Mouse (Mus musculus) limb, embryonic 12.5 days (tissue): Measurements from ENCODE around the gene Asb10. TPM values are rescaled to one million over a fixed set of nuclear protein-coding genes. Genes with fewer than 3 reads are reported as not detected.

ENCODE experiments used
- ATAC-seq: fragments of 200-750 bp; cut with Nextera tagmentation; 2 replicates; pipeline ENCODE4 v1.8.0; 2017; ENCODE audit warnings: low read depth, moderate TSS enrichment; ENCODE audit not compliant: insufficient number of reproducible peaks, insufficient read depth, low FRiP score, low TSS enrichment
- H3K27ac ChIP-seq: fragments of 300-500 bp; sonication (generic); 2 replicates; pipeline ENCODE4 v1.5.1; 2016; ENCODE audit warnings: mild to moderate bottlenecking, moderate library complexity
- H3K27me3 ChIP-seq: fragments of 300-500 bp; sonication (generic); 2 replicates; pipeline ENCODE4 v1.6.1; 2016; ENCODE audit warnings: mild to moderate bottlenecking, moderate library complexity
- H3K36me3 ChIP-seq: fragments of 300-500 bp; sonication (generic); 2 replicates; pipeline ENCODE4 v1.6.1; 2016; ENCODE audit warnings: mild to moderate bottlenecking, moderate library complexity
- H3K4me1 ChIP-seq: fragments of 300-500 bp; sonication (generic); replicated peaks from 2 replicates; pipeline ENCODE4 v1.6.1; 2016
- H3K4me2 ChIP-seq: fragments of 300-500 bp; sonication (generic); 2 replicates; pipeline ENCODE4 v1.6.1; 2016; ENCODE audit warnings: mild to moderate bottlenecking, moderate library complexity
- H3K4me3 ChIP-seq: fragments of 300-500 bp; sonication (generic); replicated peaks from 2 replicates; pipeline ENCODE4 v1.5.1; 2016; ENCODE audit warnings: mild to moderate bottlenecking
- H3K9ac ChIP-seq: fragments of 300-500 bp; sonication (generic); replicated peaks from 2 replicates; pipeline ENCODE4 v1.6.1; 2016; ENCODE audit warnings: mild to moderate bottlenecking, moderate library complexity
- H3K9me3 ChIP-seq: fragments of 300-500 bp; sonication (generic); 2 replicates; pipeline ENCODE4 v1.6.1; 2016; ENCODE audit warnings: mild to moderate bottlenecking, moderate library complexity
- WGBS: fragments of 180-500 bp; shearing (Covaris S2); methylation state at CpG from one replicate; pipeline ENCODE4 v1.1.7; 2016; 5-methylcytosine and 5-hydroxymethylcytosine counted together
- polyA plus RNA-seq: library from polyadenylated mRNA; unstranded; fragments of >200 nt; fragmentation: Nextera tagmentation; extraction: Ambion mirVana; gene quantifications from 2 replicates; pipeline ENCODE4 v1.2.1, GENCODE M21; 2016

Asb10 gene
- polyA plus RNA-seq = 0.72 and 1.1 TPM in 2 replicates

- Histone ChIP-seq H3K27ac (peak within 1 kb of the TSS; percentile 70), H3K4me3 (0 out of 2 replicates have a peak within 1 kb of the TSS, but pooled peaks have one; percentile 7), H3K9ac (peak within 1 kb of the TSS; percentile 45; the same call in 1 of the 2 replicates), H3K27me3 (peaks cover 31% of the 10 kb centered on the region), H3K4me1 (peaks cover 31% of the 10 kb centered on the region), H3K4me2 (peak within 1 kb of the TSS; percentile 47), H3K9me3 (no peaks in the 10 kb centered on the region), H3K36me3 (no peaks in the 10 kb centered on the region)
- ATAC-seq = peak; percentile 40; the same call in 1 of the 2 replicates
- 28% methylated on average over 14 of the region's 14 CpGs for WGBS
These were observed at the start of gene Asb10 for GRCm38 (mm10) chr5:24540387-24541143. Gene Asb10, minus strand, starts transcription at chr5:24540978.

DNA sequence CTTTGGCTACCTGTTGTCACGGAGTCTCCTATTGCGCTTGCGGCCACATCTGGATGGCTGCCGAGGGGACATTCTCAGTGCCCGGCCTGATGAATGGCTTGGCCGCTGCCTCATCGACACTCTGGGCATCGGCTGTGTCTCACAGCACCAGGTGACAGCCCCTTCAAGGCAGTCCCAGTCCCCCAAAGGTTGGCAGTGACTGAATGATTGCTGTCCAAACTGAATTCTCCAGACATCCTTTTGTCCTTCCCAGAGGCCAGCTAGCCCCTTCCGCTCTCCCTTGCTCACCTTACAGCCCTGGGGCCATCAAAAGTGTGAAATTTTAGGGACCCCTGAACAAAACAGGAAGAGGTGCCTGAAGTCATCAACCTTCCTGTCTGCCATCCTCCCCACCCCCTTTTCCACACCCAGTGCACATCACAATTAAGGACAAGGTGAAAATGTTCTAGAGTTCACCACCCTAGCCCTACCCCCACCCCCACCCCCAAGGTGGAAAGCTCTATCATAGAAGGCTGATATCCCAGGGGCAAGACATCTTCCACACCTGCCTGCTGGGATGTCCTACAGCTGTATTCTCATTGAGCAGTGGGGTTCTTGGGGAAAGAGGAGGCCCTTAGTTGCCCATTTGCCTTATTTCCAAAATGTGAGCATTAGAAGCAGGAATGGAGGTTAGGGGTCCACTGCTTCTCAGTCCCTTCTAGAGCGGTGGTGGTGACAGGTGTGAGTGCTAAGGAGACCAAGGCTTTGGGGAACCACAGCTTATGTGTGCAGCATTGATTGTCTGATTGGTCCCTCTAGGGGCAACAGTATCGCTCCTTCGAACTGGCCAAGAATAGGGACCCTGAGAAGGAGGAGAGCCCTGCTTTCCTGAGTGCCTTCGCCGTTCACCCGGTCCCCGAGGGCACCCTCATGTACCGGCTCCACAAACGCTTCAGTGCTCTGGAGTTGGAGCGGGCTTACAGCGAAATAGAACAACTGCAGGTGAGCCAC, 49.0 kb upstream of the Asb10 start:
- Histone ChIP-seq H3K9me3 (no peaks in the 10 kb centered on the region), H3K27ac (no peak overlapping the region), H3K4me3 (no peak overlapping the region), H3K4me2 (no peak overlapping the region), H3K4me1 (peaks cover 29% of the 10 kb centered on the region), H3K27me3 (peaks cover 24% of the 10 kb centered on the region), H3K36me3 (peaks cover 67% of the 10 kb centered on the region), H3K9ac (no peak overlapping the region)
- ATAC-seq = no peak
- WGBS = 88% methylated on average over 20 of the region's 20 CpGs

DNA sequence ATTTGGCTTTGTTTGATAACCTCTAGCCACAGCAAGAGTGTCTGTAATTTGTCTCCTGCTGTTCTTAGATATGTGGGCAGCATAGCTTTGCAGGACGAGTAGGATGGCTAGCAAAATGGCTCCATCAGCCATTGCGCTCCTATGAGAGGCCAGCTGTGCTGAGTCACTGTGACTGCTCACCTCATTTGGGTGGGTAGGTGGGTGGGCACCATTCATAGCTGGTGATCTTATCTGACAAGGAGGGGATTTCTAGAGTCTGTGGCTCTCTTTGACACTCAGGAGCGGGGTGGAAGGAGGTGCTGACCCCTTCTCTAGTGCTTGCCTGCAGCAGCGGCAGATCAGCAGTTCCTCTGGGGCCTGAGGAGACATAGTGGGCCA, 46.4 kb upstream of the Asb10 start:
- H3K27ac ChIP-seq = peak overlapping the region; percentile 50; the same call in 1 of the 2 replicates

GRCm38 (mm10) chr5:24586547-24587199, 45.9 kb upstream of the Asb10 start, which contains the start of gene Chpf2:
Gene Chpf2, plus strand, starts transcription at chr5:24586741.
- H3K4me1 ChIP-seq = peaks cover 27% of the 10 kb centered on the region
- no peaks in the 10 kb centered on the region for H3K9me3 ChIP-seq
- H3K27ac ChIP-seq = peak within 1 kb of the TSS; percentile 50; the same call in 1 of the 2 replicates
- under 1% methylated on average over 43 of the region's 43 CpGs for WGBS
- H3K9ac ChIP-seq = peak within 1 kb of the TSS; percentile 79
- peaks cover 12% of the 10 kb centered on the region for H3K27me3 ChIP-seq
- ATAC-seq = peak; percentile 88
- peak within 1 kb of the TSS; percentile 81 for H3K4me2 ChIP-seq
- peak within 1 kb of the TSS; percentile 89 for H3K4me3 ChIP-seq
- peaks cover 36% of the 10 kb centered on the region for H3K36me3 ChIP-seq

More for the DNA sequence above, 46.4 kb upstream of the Asb10 start:
- Histone ChIP-seq H3K4me2 (peak overlapping the region; percentile 81), H3K9me3 (no peaks in the 10 kb centered on the region), H3K4me3 (peak overlapping the region; percentile 89), H3K27me3 (peaks cover 17% of the 10 kb centered on the region), H3K9ac (peak overlapping the region; percentile 79), H3K36me3 (peaks cover 41% of the 10 kb centered on the region), H3K4me1 (peaks cover 29% of the 10 kb centered on the region)
- WGBS = 28% methylated on average over 4 of the region's 4 CpGs
- ATAC-seq = no peak; the same call in 1 of the 2 replicates

DNA sequence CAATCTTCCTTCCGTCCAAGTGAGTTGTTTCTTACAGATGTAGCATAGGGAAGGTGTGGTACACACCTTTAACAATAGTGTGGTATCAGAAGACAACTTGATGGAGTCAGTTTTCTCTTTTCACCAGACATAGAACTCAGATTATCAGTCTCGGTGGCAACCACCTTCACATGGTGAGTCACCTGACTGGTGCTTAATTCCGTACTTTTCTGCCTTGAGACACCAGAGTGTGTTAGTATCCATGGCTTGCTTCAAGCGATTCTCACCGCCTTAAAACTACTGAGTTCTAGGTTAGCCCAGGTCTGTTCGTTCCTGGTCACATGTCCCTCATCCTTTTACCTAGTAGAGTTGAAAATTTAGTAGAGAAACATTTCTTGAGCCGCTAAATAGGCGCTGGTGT, 45.3 kb upstream of the Asb10 start:
- Histone ChIP-seq H3K36me3 (peaks cover 30% of the 10 kb centered on the region), H3K4me1 (peaks cover 21% of the 10 kb centered on the region), H3K9ac (peak overlapping the region; percentile 79), H3K9me3 (no peaks in the 10 kb centered on the region), H3K4me2 (peak overlapping the region; percentile 81), H3K4me3 (peak overlapping the region; percentile 89), H3K27me3 (peaks cover 7% of the 10 kb centered on the region; the same call in 1 of the 2 replicates), H3K27ac (no peak overlapping the region)
- no peak for ATAC-seq
- WGBS = 14% methylated on average over 8 of the region's 8 CpGs

DNA sequence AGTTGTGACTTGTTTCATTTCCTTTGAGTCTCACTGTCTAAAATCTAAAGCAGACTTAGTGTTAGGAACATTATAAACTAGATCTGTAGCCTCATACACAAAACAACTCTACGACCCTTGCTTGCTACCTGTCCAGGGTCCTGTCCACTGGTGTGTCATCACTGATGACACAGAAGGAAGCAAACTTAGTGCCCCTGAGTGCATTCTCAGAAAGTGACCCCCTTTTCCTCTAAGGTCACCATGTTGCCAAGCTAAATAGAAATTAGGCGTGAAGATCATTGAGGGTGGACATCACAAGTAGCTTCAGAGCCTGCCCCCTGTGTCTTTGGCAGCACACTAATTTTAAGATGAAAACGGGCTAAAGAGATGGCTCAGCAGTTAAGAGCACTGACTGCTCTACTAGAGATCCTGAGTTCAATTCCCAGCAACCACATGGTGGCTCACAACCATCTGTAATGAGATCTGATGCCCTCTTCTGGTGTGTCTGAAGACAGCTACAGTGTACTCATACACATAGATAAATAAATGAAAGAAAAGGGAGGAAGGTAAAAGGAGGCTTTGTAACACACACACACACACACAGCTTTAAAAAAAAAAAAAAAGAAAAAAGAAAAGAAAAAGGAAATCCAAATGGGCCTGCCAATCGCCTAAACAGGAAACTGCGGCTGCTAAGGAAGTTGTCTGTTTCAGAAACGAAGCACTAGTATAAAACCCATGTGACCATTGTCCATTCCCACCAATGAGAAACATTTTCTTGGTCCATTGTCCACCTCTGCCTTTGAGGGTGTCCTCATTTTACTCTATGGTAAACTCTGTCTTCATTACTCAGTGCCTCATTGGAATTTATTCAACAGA, 37.6 kb upstream of the Asb10 start:
- Histone ChIP-seq H3K9ac (peak overlapping the region; percentile 59), H3K4me3 (peak overlapping the region; percentile 75), H3K27me3 (no peaks in the 10 kb centered on the region), H3K9me3 (no peaks in the 10 kb centered on the region), H3K36me3 (peaks cover 20% of the 10 kb centered on the region), H3K27ac (peak overlapping the region; percentile 78), H3K4me1 (peaks cover 12% of the 10 kb centered on the region), H3K4me2 (peak overlapping the region; percentile 71)
- no peak for ATAC-seq
- WGBS = 75% methylated on average over 6 of the region's 6 CpGs

DNA sequence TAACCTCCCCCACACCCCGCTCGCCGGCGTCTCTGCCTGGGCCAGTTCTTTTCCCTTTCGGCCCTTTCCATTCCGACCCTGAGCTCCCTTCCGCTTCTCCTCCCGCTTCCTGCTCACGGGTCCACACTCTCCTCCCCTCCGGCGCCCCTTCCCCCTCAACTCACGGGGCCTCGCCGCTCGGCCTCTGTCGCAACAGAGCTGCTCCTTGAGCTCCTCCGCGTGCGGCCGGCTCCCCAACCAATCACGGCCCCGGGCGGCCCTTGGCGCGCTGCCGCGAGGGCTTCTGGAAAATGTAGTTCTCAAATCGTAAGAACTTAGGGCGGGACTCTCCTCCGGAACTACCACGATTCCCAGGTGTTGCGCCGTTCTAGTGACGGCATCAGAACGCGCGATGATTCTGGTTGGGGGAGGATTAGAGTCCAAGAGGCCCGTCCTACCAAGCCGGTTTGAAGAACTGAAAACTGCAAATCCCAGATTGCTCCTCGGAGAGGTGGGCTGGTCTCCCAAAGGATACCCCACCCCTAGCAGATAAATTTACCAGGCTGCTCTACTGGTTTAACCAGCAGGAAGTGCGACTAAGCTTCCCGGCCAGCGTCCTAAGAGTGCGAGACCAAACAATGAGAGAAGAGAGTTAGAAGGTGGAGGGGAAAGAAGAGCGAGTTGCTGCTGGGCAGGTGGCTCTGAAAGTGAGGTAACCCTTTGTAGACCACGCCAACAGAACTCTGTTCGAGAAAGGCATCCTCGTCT, 36.6 kb upstream of the Asb10 start, which contains the start of gene Abcf2:
TSS of gene Abcf2 (minus strand) at position 285 of the 747 bp plus-strand sequence.
- under 1% methylated on average over 48 of the region's 48 CpGs for WGBS
- Histone ChIP-seq H3K9me3 (no peaks in the 10 kb centered on the region), H3K9ac (peak within 1 kb of the TSS; percentile 84), H3K4me1 (peaks cover 12% of the 10 kb centered on the region), H3K36me3 (peaks cover 30% of the 10 kb centered on the region), H3K27me3 (no peaks in the 10 kb centered on the region), H3K27ac (peak within 1 kb of the TSS; percentile 78), H3K4me3 (peak within 1 kb of the TSS; percentile 75), H3K4me2 (peak within 1 kb of the TSS; percentile 71)
- peak; percentile 98 for ATAC-seq

DNA sequence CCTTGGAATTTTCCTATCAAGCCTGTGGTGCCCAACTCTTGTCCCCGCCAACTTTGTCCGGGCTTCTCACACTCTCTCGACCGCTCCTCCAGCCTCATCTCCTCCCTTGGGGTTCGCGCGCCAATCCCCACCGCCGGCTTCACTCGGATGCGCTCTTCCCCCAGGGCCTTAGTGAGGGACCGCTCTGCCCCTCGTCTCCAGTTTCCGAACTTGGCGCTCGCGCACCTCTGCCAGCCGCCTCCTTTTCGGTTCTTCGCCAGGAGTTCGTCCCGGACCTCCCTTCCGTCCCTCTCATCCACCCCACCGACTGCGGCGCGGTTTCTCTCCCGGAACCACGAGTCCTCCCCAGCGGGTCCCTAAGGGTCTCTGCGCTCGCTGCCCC, 36.0 kb upstream of the Asb10 start:
- H3K27me3 ChIP-seq = no peaks in the 10 kb centered on the region
- H3K4me2 ChIP-seq = peak overlapping the region; percentile 71
- peak overlapping the region; percentile 76; the same call in 1 of the 2 replicates for H3K27ac ChIP-seq
- no peaks in the 10 kb centered on the region for H3K9me3 ChIP-seq
- ATAC-seq = peak; percentile 26
- peak overlapping the region; percentile 84 for H3K9ac ChIP-seq
- peaks cover 12% of the 10 kb centered on the region for H3K4me1 ChIP-seq
- H3K4me3 ChIP-seq = peak overlapping the region; percentile 75
- under 1% methylated on average over 32 of the region's 32 CpGs for WGBS
- peaks cover 36% of the 10 kb centered on the region for H3K36me3 ChIP-seq

GRCm38 (mm10) chr5:24575948-24576347, 35.2 kb upstream of the Asb10 start:
- peak overlapping the region; percentile 84 for H3K9ac ChIP-seq

More at GRCm38 (mm10) chr5:24575948-24576347, 35.2 kb upstream of the Asb10 start:
- peak overlapping the region; percentile 71 for H3K4me2 ChIP-seq
- ATAC-seq = no peak
- no peak overlapping the region for H3K27ac ChIP-seq
- H3K27me3 ChIP-seq = no peaks in the 10 kb centered on the region
- H3K4me3 ChIP-seq = peak overlapping the region; percentile 75
- no peaks in the 10 kb centered on the region for H3K9me3 ChIP-seq
- peaks cover 12% of the 10 kb centered on the region for H3K4me1 ChIP-seq
- peaks cover 44% of the 10 kb centered on the region for H3K36me3 ChIP-seq
- WGBS = 90% methylated on average over 1 of the region's 1 CpGs
